Mouse (Mus musculus) C2C12 (cell line): ENCODE results near the gene Shisa9.

Experiments used
- CEBPB ChIP-seq: IDR thresholded peaks from one replicate; pipeline ENCODE4 v1.6.1; 2011; ENCODE audit warnings: low read depth, mild to moderate bottlenecking, control low read depth, moderate library complexity
- CTCF ChIP-seq: IDR thresholded peaks from one replicate; pipeline ENCODE4 v1.5.1; 2011; ENCODE audit not compliant: control insufficient read depth, insufficient read depth, insufficient read length
- FOSL1 ChIP-seq: IDR thresholded peaks from one replicate; pipeline ENCODE4 v1.8.0; 2011; ENCODE audit warnings: mild to moderate bottlenecking, low read length; ENCODE audit not compliant: poor library complexity, insufficient read depth, severe bottlenecking
- MAX ChIP-seq: IDR thresholded peaks from one replicate; pipeline ENCODE4 v1.6.1; 2011; ENCODE audit warnings: mild to moderate bottlenecking, control low read depth
- MYOD1 ChIP-seq: IDR thresholded peaks from one replicate; pipeline ENCODE4 v1.6.1; 2011; ENCODE audit warnings: low read depth; ENCODE audit not compliant: control insufficient read depth, insufficient read length
- USF1 ChIP-seq: IDR thresholded peaks from one replicate; pipeline ENCODE4 v1.6.1; 2011; ENCODE audit warnings: low read depth, mild to moderate bottlenecking, control low read depth, moderate library complexity

- TF ChIP-seq CTCF: no peak
- TF ChIP-seq USF1: no peak
- TF ChIP-seq CEBPB: no peak
- TF ChIP-seq MAX: no peak
- TF ChIP-seq MYOD1: no peak
- no peak for TF ChIP-seq FOSL1
Measured at GRCm38 (mm10) chr16:12114396-12114795, 130.5 kb downstream of the Shisa9 start.
